Mouse (Mus musculus) C2C12 (cell line): ENCODE results near the gene Rbm8a. TPM values are rescaled to one million over a fixed set of nuclear protein-coding genes. Genes with fewer than 3 reads are reported as not detected.
A peak's percentile ranks its signal among the peaks of the same experiment; 100 is the strongest.

Experiments used
- H3K27me3 ChIP-seq: one replicate; pipeline ENCODE4 v1.6.1; 2011; ENCODE audit not compliant: control insufficient read depth, insufficient read depth, insufficient read length
- H3K36me3 ChIP-seq: one replicate; pipeline ENCODE4 v1.6.1; 2011; ENCODE audit not compliant: control insufficient read depth, insufficient read depth
- H3K4me3 ChIP-seq: one replicate; pipeline ENCODE4 v1.5.1; 2011; ENCODE audit warnings: mild to moderate bottlenecking, control low read depth; ENCODE audit not compliant: poor library complexity, insufficient read depth, severe bottlenecking
- H3K79me2 ChIP-seq: one replicate; pipeline ENCODE4 v1.6.1; 2011; ENCODE audit not compliant: control insufficient read depth, insufficient read depth
- H3K79me3 ChIP-seq: one replicate; pipeline ENCODE4 v1.6.1; 2011; ENCODE audit warnings: low read depth, control low read depth
- H3ac ChIP-seq: one replicate; pipeline ENCODE3; 2011; ENCODE audit warnings: low read depth; ENCODE audit not compliant: control insufficient read depth, insufficient read length
- CEBPB ChIP-seq: IDR thresholded peaks from one replicate; pipeline ENCODE4 v1.6.1; 2011; ENCODE audit warnings: low read depth, mild to moderate bottlenecking, control low read depth, moderate library complexity
- CTCF ChIP-seq: IDR thresholded peaks from one replicate; pipeline ENCODE4 v1.5.1; 2011; ENCODE audit not compliant: control insufficient read depth, insufficient read depth, insufficient read length
- FOSL1 ChIP-seq: IDR thresholded peaks from one replicate; pipeline ENCODE4 v1.8.0; 2011; ENCODE audit warnings: mild to moderate bottlenecking, low read length; ENCODE audit not compliant: poor library complexity, insufficient read depth, severe bottlenecking
- MAX ChIP-seq: IDR thresholded peaks from one replicate; pipeline ENCODE4 v1.6.1; 2011; ENCODE audit warnings: mild to moderate bottlenecking, control low read depth
- MYOD1 ChIP-seq: IDR thresholded peaks from one replicate; pipeline ENCODE4 v1.6.1; 2011; ENCODE audit warnings: low read depth; ENCODE audit not compliant: control insufficient read depth, insufficient read length
- MYOG ChIP-seq: IDR thresholded peaks from one replicate; pipeline ENCODE4 v1.6.1; 2011; ENCODE audit not compliant: control insufficient read depth, insufficient read length; ENCODE audit errors: extremely low read depth
- USF1 ChIP-seq: IDR thresholded peaks from one replicate; pipeline ENCODE4 v1.6.1; 2011; ENCODE audit warnings: low read depth, mild to moderate bottlenecking, control low read depth, moderate library complexity
- polyA plus RNA-seq: library from polyadenylated mRNA; unstranded; fragments of >200 nt; fragmentation: generic; extraction: Trizol; gene quantifications from one replicate; pipeline ENCODE4 v1.2.1, GENCODE M21; 2012; ENCODE audit warnings: missing spikeins

Rbm8a gene
- polyA plus RNA-seq, 1 experiment = 80.3 TPM

GRCm38 (mm10) chr3:96593374-96593773, 36.4 kb upstream of the Rbm8a start:
- TF ChIP-seq USF1 (no peak), MYOG (no peak), FOSL1 (no peak), CTCF (no peak), MAX (no peak), CEBPB (no peak), MYOD1 (no peak)
- Histone ChIP-seq H3K36me3 (no peaks in the 10 kb centered on the region), H3K27me3 (no peaks in the 10 kb centered on the region), H3ac (peak overlapping the region; percentile 52), H3K79me2 (no peaks in the 10 kb centered on the region), H3K79me3 (no peaks in the 10 kb centered on the region), H3K4me3 (peak overlapping the region; percentile 56)

DNA sequence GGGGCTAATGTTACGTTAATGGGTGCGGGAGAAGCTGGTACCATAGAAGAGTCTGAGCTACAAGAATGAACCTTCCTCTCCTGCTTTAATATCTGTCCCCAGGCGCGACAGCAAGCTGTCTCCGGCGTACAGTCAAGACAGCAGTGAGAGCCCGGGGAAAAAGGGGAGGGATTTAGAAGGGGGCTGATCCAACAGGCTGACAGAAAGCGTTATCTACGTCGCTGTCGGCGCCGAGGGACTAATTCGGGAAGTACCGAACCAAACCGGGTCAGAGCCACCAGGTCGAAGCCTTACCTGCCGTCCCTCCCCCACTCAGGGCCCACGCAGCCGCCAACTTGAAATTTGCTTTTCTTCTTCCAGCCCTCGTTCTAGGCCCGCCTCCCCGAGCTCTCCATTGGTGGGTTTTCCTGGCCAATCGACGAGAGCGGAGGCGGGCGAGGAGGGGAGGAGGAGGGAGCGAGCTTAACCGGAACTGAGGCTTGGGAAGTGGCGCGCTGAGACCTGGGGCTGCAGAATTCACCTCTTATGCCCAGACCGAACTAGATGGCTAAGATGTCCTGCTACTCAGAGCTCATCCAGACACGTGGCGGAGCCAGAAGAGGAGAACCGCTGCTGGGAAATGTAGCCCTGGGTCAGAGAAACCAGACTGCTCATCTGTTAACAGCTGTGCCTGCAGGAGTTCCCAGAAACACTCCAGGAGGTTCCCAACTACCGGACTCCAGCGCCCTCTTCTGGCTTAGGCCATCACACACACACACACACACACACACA, 35.8 kb upstream of the Rbm8a start, which contains the start of gene Polr3gl:
TSS of gene Polr3gl (minus strand) at position 392 of the 771 bp plus-strand sequence.
- Histone ChIP-seq H3ac (peak within 1 kb of the TSS; percentile 52), H3K79me3 (no peaks in the 10 kb centered on the region), H3K36me3 (no peaks in the 10 kb centered on the region), H3K27me3 (no peaks in the 10 kb centered on the region), H3K4me3 (peak within 1 kb of the TSS; percentile 56), H3K79me2 (no peaks in the 10 kb centered on the region)
- no peak for TF ChIP-seq CEBPB
- peak; percentile 2 for TF ChIP-seq CTCF

- H3K4me3 ChIP-seq = no peak overlapping the region
- TF ChIP-seq MYOG (no peak), USF1 (no peak), MAX (no peak), CTCF (no peak), CEBPB (no peak), FOSL1 (no peak), MYOD1 (no peak)
- H3K36me3 ChIP-seq = no peaks in the 10 kb centered on the region
- H3K79me3 ChIP-seq = no peaks in the 10 kb centered on the region
- no peaks in the 10 kb centered on the region for H3K27me3 ChIP-seq
- H3ac ChIP-seq = no peak overlapping the region
- no peaks in the 10 kb centered on the region for H3K79me2 ChIP-seq
Observed at GRCm38 (mm10) chr3:96594851-96595250, 34.9 kb upstream of the Rbm8a start.

DNA sequence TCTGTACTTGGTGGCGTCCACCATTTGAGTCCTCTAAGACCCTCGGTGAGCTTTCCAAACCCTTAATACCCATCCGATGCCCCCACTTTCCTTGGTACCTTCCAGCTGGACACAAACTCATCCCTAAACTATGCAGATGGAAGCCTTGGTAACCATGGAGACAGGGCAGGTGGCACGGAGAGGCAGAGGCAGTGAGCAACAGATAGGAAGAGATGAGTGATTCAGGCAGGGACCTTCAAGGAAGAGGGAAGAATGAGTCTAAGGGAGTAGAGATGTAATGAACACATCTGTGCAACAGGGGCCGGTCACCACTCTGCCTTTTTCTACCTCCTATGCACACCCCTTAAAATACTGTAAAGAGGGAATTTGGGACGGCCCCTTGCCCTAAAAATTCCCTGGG, 34.1 kb upstream of the Rbm8a start:
- Histone ChIP-seq H3K79me2 (no peaks in the 10 kb centered on the region), H3ac (no peak overlapping the region), H3K79me3 (no peaks in the 10 kb centered on the region), H3K4me3 (no peak overlapping the region), H3K36me3 (no peaks in the 10 kb centered on the region), H3K27me3 (no peaks in the 10 kb centered on the region)
- no peak for TF ChIP-seq MAX
- peak; percentile 43 for TF ChIP-seq MYOD1

- H3K79me3 ChIP-seq = peaks cover under 1% of the 10 kb centered on the region
- H3K27me3 ChIP-seq = no peaks in the 10 kb centered on the region
- no peaks in the 10 kb centered on the region for H3K36me3 ChIP-seq
- H3K79me2 ChIP-seq = peaks cover 1% of the 10 kb centered on the region
- peak within 1 kb of the TSS; percentile 21 for H3K4me3 ChIP-seq
- TF ChIP-seq CTCF = no peak
- TF ChIP-seq MYOD1 = no peak
- no peak for TF ChIP-seq CEBPB
- TF ChIP-seq MYOG = no peak
- no peak for TF ChIP-seq USF1
- no peak for TF ChIP-seq MAX
- TF ChIP-seq FOSL1 = no peak
- H3ac ChIP-seq = peak within 1 kb of the TSS; percentile 45
Observed at GRCm38 (mm10) chr3:96596228-96596707, 33.5 kb upstream of the Rbm8a start, which contains the start of gene Ankrd34a. Gene Ankrd34a (plus strand): TSS chr3:96596636.

GRCm38 (mm10) chr3:96596855-96597254, 32.9 kb upstream of the Rbm8a start:
- Histone ChIP-seq H3K27me3 (no peaks in the 10 kb centered on the region), H3K79me3 (peaks cover 2% of the 10 kb centered on the region), H3ac (no peak overlapping the region), H3K79me2 (peaks cover 7% of the 10 kb centered on the region), H3K4me3 (peak overlapping the region; percentile 21), H3K36me3 (no peaks in the 10 kb centered on the region)
- no peak for TF ChIP-seq MYOD1
- no peak for TF ChIP-seq CTCF
- no peak for TF ChIP-seq FOSL1
- no peak for TF ChIP-seq MYOG
- TF ChIP-seq USF1 = no peak
- TF ChIP-seq MAX = no peak
- TF ChIP-seq CEBPB = no peak
